22 mouse cellular contexts compared by ENCODE assay signal in the genomic region with DNA sequence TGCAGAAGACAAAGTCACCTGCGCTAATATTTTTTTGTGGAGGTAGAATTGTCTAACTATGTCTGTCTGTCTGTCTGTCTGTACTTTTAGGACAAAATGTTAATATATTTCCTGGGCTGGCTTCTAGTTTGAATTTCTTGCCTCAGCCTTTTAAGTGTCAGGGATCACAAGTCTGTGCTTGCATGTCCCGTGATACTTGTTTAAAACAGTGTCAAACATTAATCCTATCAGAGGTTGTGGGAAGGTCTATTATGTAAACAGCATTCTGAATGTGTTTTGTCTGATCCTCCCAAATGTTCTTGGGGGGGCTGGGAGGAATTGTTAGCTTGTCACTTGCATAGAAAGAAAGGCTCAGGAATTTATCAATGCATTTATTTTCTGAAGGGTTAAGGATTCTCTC. TPM values are rescaled to one million over a fixed set of nuclear protein-coding genes. Genes with fewer than 3 reads are reported as not detected.
DNase-seq lines count a peak whose midpoint lies in the region; ATAC-seq lines count a peak whose summit lies in the region.
"Had no signal": no experiment of that assay in that cellular context is flagged by ENCODE, and none has a peak within 500 bp of the region (broad histone marks: within the 10 kb centered on the region; RNA-seq: fewer than 3 reads in every experiment).

No protein-coding gene starts in this region.

- H3K27me3 ChIP-seq in kidney, embryonic 15.5 days: no peaks in the 10 kb centered on the region
- H3K27me3 ChIP-seq: embryonic facial prominence, embryonic 13.5 days; embryonic facial prominence, embryonic 15.5 days; forebrain, embryonic 12.5 days had no signal

- H3K9ac ChIP-seq in kidney, embryonic 15.5 days: no peak overlapping the region
- H3K9ac ChIP-seq: embryonic facial prominence, embryonic 13.5 days; embryonic facial prominence, embryonic 15.5 days; forebrain, embryonic 12.5 days had no signal

- H3K4me1 ChIP-seq in kidney, embryonic 15.5 days: peaks cover 15% of the 10 kb centered on the region
- H3K4me1 ChIP-seq: forebrain, embryonic 10.5 days; forebrain, embryonic 12.5 days had no signal

- no peaks in the 10 kb centered on the region for H3K9me3 ChIP-seq in kidney, embryonic 15.5 days (replicated peaks)
- H3K9me3 ChIP-seq: embryonic facial prominence, embryonic 13.5 days; embryonic facial prominence, embryonic 15.5 days; forebrain, embryonic 10.5 days; forebrain, embryonic 12.5 days had no signal

- no peaks in the 10 kb centered on the region for H3K36me3 ChIP-seq in kidney, embryonic 15.5 days
- H3K36me3 ChIP-seq: embryonic facial prominence, embryonic 13.5 days; embryonic facial prominence, embryonic 15.5 days; forebrain, embryonic 10.5 days; forebrain, embryonic 12.5 days had no signal

- no peak overlapping the region for H3K4me2 ChIP-seq in kidney, embryonic 15.5 days
- H3K4me2 ChIP-seq: embryonic facial prominence, embryonic 13.5 days; embryonic facial prominence, embryonic 15.5 days; forebrain, embryonic 12.5 days had no signal

- no peak overlapping the region for H3K4me3 ChIP-seq in kidney, embryonic 15.5 days (replicated peaks)
- H3K4me3 ChIP-seq: embryonic facial prominence, embryonic 13.5 days; embryonic facial prominence, embryonic 15.5 days; erythroblast, embryonic 14.5 days; forebrain, embryonic 10.5 days; forebrain, embryonic 12.5 days had no signal

- DNase-seq in kidney, adult 11 months: peak; percentile 31
- peak; percentile 23 to 69 for DNase-seq in kidney, adult 8-10 months
- no peak for DNase-seq in kidney, postnatal 4 days
- peak; percentile 14 to 65 for DNase-seq in kidney, postnatal 36 days
- DNase-seq in kidney, postnatal 10 days: no peak
- DNase-seq: adrenal gland, adult 2 months; adrenal gland, postnatal 10 days; adrenal gland, postnatal 25 days; cerebellum, adult 11 months; cerebellum, adult 18-20 months; cerebellum, adult 8-10 months; cerebellum, adult 9-11 months; cerebellum, postnatal 14 days; cerebellum, postnatal 36 days; embryo, embryonic 11 days had no signal

- H3K27ac ChIP-seq in kidney, embryonic 15.5 days: no peak overlapping the region
- H3K27ac ChIP-seq: embryonic facial prominence, embryonic 13.5 days; embryonic facial prominence, embryonic 15.5 days; forebrain, embryonic 10.5 days; forebrain, embryonic 12.5 days had no signal

- 79% methylated on average over 2 of the region's 2 CpGs for WGBS in kidney, embryonic 15.5 days

- no peak for ATAC-seq in kidney, embryonic 15.5 days (replicated peaks; ENCODE audit: low FRiP score)
- ATAC-seq: forebrain, embryonic 14.5 days had no signal

RNA-seq across cellular contexts. Expression of a gene that starts 24.6 kb away (rescaled TPM):
- 343 and 354 TPM in 2 replicates for polyA plus RNA-seq in kidney, embryonic 15.5 days (2015; fragmentation: Nextera tagmentation; extraction: Ambion mirVana)

Comparison
In these comparisons a context has a peak if more than half of its experiments do, and no peak if none do; other contexts are left out.
1. DNase-seq: peak in kidney, adult 11 months (single experiment), kidney, adult 8-10 months (2 of 2) and kidney, postnatal 36 days (2 of 2); none in kidney, postnatal 4 days (0 of 2) and kidney, postnatal 10 days (single experiment).